Mouse (Mus musculus) spleen, adult 2 months (tissue): ENCODE results near the gene Gm11492. TPM values are rescaled to one million over a fixed set of nuclear protein-coding genes. Genes with fewer than 3 reads are reported as not detected.

ENCODE experiments used
- DNase-seq, 2 experiments: peaks; one replicate each; pipeline versions ENCODE4 v3.0.0 to v3.0.0-alpha.2; 2012 to 2021; ENCODE audit warnings: low spot score in 2 of 2, low read depth in 1 of 2
- H3K27ac ChIP-seq: fragments of 200-500 bp; 2 replicates; pipeline ENCODE4 v1.5.1; 2012; ENCODE audit warnings: low read length, inconsistent platforms; ENCODE audit not compliant: insufficient read depth
- H3K27me3 ChIP-seq: fragments of 200-500 bp; 2 replicates; pipeline ENCODE4 v1.6.1; 2012; ENCODE audit warnings: mild to moderate bottlenecking, moderate library complexity, low read length, inconsistent platforms; ENCODE audit not compliant: control insufficient read depth, insufficient read depth
- H3K36me3 ChIP-seq: fragments of 200-500 bp; 2 replicates; pipeline ENCODE4 v1.6.1; 2012; ENCODE audit warnings: mild to moderate bottlenecking, low read length, inconsistent platforms; ENCODE audit not compliant: control insufficient read depth, insufficient read depth
- H3K4me1 ChIP-seq: fragments of 200-500 bp; 2 replicates; pipeline ENCODE4 v1.6.1; 2011; ENCODE audit warnings: inconsistent platforms; ENCODE audit not compliant: control insufficient read depth, insufficient read depth, insufficient read length
- H3K4me3 ChIP-seq: fragments of 200-500 bp; 2 replicates; pipeline ENCODE4 v1.5.1; 2011; ENCODE audit warnings: mild to moderate bottlenecking, inconsistent platforms; ENCODE audit not compliant: insufficient read depth, insufficient read length; ENCODE audit errors: extremely low read depth
- CTCF ChIP-seq: fragments of 200-500 bp; IDR thresholded peaks from 2 replicates; pipeline ENCODE4 v1.5.1; 2011; ENCODE audit warnings: mild to moderate bottlenecking, inconsistent platforms; ENCODE audit not compliant: insufficient read depth, insufficient read length, insufficient replicate concordance; ENCODE audit errors: extremely low read depth
- POLR2A ChIP-seq: fragments of 200-500 bp; IDR thresholded peaks from 2 replicates; pipeline ENCODE4 v1.6.1; 2011; ENCODE audit warnings: low read depth, low read length, inconsistent platforms
- WGBS: fragments of 180-500 bp; shearing (Covaris S2); methylation state at CpG from one replicate; pipeline ENCODE4 v1.1.7; 2018; 5-methylcytosine and 5-hydroxymethylcytosine counted together
- polyA plus RNA-seq: library from polyadenylated mRNA; depleted of rRNA; stranded (reverse); fragments of >200 nt; gene quantifications from 2 replicates; pipeline ENCODE4 v1.2.3, GENCODE M21; 2012; rRNA removed

Gm11492 gene
- polyA plus RNA-seq, result not detected in 2 replicates

DNA sequence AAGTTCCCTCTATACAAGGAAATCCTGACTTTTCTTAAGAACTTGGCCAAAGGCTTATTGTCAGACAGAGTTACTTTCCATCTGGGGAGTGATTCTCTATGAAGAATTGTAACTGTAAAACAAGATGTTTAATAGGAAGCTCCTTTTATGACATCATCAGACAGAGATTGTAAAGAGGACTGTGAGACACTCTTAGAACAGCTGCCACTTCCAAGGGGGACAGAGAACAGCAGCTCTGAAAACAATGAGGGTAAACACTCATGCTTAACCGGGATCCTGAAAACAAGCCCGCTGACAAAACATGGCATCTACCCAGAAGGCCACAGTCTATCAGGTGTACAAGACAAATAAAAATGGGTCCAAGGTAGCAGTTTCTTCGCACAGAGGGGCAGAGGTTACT lies at the start of gene Gm11492:
Gene Gm11492, plus strand, starts transcription at position 153 of the 400 bp plus-strand sequence.
- TF ChIP-seq CTCF, result no peak
- 82% methylated on average over 3 of the region's 3 CpGs for WGBS
- no peaks in the 10 kb centered on the region for H3K27me3 ChIP-seq

DNA sequence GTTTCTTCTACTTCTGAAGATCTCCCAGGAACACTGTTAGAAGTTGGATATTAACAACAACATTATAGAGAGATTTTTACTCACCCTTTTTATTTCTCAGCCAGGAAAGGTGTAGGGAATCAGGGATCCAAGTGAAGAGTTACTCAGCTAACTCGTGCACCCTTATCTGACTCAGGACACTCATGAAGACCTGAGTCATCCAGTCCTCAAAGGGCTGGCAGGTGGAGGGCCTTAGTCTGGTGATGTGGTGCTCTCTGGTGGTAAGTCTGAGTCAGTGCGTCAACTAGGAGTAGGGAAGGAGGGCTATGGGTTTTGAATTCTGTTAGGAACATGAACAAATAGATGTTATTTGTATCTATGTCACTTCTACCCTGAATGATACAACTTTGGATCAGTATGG lies 47.2 kb upstream of the Gm11492 start:
- Histone ChIP-seq H3K36me3 (no peaks in the 10 kb centered on the region), H3K27me3 (no peaks in the 10 kb centered on the region), H3K4me3 (no peak overlapping the region), H3K4me1 (no peaks in the 10 kb centered on the region), H3K27ac (no peak overlapping the region)
- 14% methylated on average over 2 of the region's 2 CpGs for WGBS
- TF ChIP-seq CTCF (peak; percentile 60; the same call in 1 of the 2 replicates), POLR2A (no peak)
- DNase-seq, result peak; percentile 12 to 14

More for the DNA sequence above, at the start of gene Gm11492:
- no peak within 1 kb of the TSS for H3K4me3 ChIP-seq
- H3K4me1 ChIP-seq, result no peaks in the 10 kb centered on the region
- H3K36me3 ChIP-seq, result no peaks in the 10 kb centered on the region
- no peak within 1 kb of the TSS for H3K27ac ChIP-seq
- no peak for DNase-seq

- Histone ChIP-seq H3K4me1 (no peaks in the 10 kb centered on the region), H3K27me3 (no peaks in the 10 kb centered on the region), H3K27ac (no peak overlapping the region), H3K4me3 (no peak overlapping the region), H3K36me3 (no peaks in the 10 kb centered on the region)
- no peak for DNase-seq
- WGBS, result 51% methylated on average over 5 of the region's 5 CpGs
- TF ChIP-seq CTCF (no peak), POLR2A (no peak)
These were observed 43.0 kb upstream of the Gm11492 start for GRCm38 (mm10) chr11:87523466-87523865.

DNA sequence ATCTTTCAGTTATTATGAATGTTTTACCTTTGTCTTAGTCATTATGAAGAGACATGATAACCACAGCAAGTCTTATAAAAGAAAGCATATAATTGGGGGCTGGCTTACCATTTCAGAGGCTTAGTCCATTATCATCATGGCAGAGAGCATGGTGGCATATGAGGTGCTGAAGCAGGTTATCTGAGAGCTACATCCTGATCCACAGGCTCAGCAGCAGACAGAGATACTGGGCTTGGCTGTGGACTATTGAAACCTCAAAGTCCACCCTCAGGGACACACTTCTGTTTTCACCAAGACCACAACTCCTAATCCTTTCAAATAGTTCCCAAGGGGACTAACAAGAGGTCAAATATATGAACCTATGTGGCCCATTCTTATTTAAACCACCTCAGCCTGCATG lies 42.5 kb upstream of the Gm11492 start:
- H3K27ac ChIP-seq, result no peak overlapping the region
- no peaks in the 10 kb centered on the region for H3K36me3 ChIP-seq
- no peak for DNase-seq
- no peaks in the 10 kb centered on the region for H3K4me1 ChIP-seq
- H3K27me3 ChIP-seq, result no peaks in the 10 kb centered on the region
- no peak overlapping the region for H3K4me3 ChIP-seq
- TF ChIP-seq CTCF (no peak), POLR2A (no peak)

- Histone ChIP-seq H3K4me1 (no peaks in the 10 kb centered on the region), H3K27me3 (no peaks in the 10 kb centered on the region), H3K36me3 (no peaks in the 10 kb centered on the region), H3K27ac (no peak overlapping the region), H3K4me3 (no peak overlapping the region)
- no peak for TF ChIP-seq POLR2A
- TF ChIP-seq CTCF, result no peak
- DNase-seq, result no peak
These were observed 41.7 kb upstream of the Gm11492 start for GRCm38 (mm10) chr11:87524780-87525179.

DNA sequence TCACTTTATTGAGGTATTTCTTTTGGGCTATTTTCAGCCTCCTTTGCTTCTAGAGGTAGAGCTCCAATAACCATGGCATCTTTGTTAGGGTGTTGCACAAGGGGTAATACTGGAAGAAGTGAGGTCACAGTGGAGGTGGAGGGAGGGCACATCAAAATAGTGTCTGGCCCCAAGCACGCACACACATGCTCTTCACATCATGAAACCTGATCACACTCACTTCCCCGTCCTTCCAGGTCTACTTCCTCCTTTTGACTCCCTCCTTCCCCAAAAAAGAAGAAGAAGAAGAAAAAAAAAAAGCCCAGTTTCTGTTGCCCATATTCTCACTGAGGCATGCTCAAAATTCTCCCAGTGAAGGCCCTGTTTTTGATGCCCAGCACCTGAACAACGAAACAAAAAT lies 39.1 kb upstream of the Gm11492 start:
- WGBS, result 34% methylated on average over 3 of the region's 3 CpGs
- no peak for DNase-seq
- no peak for TF ChIP-seq POLR2A
- no peak for TF ChIP-seq CTCF
- H3K4me3 ChIP-seq, result no peak overlapping the region
- H3K36me3 ChIP-seq, result no peaks in the 10 kb centered on the region
- no peaks in the 10 kb centered on the region for H3K27me3 ChIP-seq
- no peaks in the 10 kb centered on the region for H3K4me1 ChIP-seq
- H3K27ac ChIP-seq, result no peak overlapping the region

- Histone ChIP-seq H3K36me3 (no peaks in the 10 kb centered on the region), H3K27ac (no peak overlapping the region), H3K4me1 (no peaks in the 10 kb centered on the region), H3K27me3 (no peaks in the 10 kb centered on the region), H3K4me3 (no peak overlapping the region)
- TF ChIP-seq POLR2A, result no peak
- no peak for TF ChIP-seq CTCF
- no peak for DNase-seq
- 76% methylated on average over 4 of the region's 4 CpGs for WGBS
These were observed 38.5 kb upstream of the Gm11492 start for GRCm38 (mm10) chr11:87527990-87528389.
